Mouse (Mus musculus) testis, adult 2 months (tissue): ENCODE measurements around the gene Rb1. TPM values are rescaled to one million over a fixed set of nuclear protein-coding genes. Genes with fewer than 3 reads are reported as not detected.

Experiments
- H3K27ac ChIP-seq: fragments of 200-500 bp; 2 replicates; pipeline ENCODE4 v1.5.1; 2012; ENCODE audit warnings: low read depth, low read length; ENCODE audit not compliant: control insufficient read depth, insufficient read depth
- H3K27me3 ChIP-seq: fragments of 200-500 bp; 2 replicates; pipeline ENCODE4 v1.6.1; 2012; ENCODE audit warnings: mild to moderate bottlenecking, low read length, moderate library complexity; ENCODE audit not compliant: control insufficient read depth, insufficient read depth
- H3K36me3 ChIP-seq: fragments of 200-500 bp; 2 replicates; pipeline ENCODE4 v1.6.1; 2012; ENCODE audit warnings: mild to moderate bottlenecking, low read length; ENCODE audit not compliant: control insufficient read depth, insufficient read depth
- H3K4me1 ChIP-seq: fragments of 200-500 bp; 2 replicates; pipeline ENCODE4 v1.6.1; 2012; ENCODE audit warnings: low read length; ENCODE audit not compliant: control insufficient read depth, insufficient read depth
- H3K4me3 ChIP-seq: fragments of 200-500 bp; 2 replicates; pipeline ENCODE4 v1.5.1; 2012; ENCODE audit warnings: low read depth, mild to moderate bottlenecking, low read length, moderate library complexity, mixed read lengths; ENCODE audit not compliant: control insufficient read depth
- CTCF ChIP-seq: fragments of 200-500 bp; IDR thresholded peaks from 2 replicates; pipeline ENCODE4 v1.5.1; 2012; ENCODE audit warnings: low read depth, mild to moderate bottlenecking, inconsistent platforms, low read length, moderate library complexity; ENCODE audit not compliant: control insufficient read depth, insufficient read depth, insufficient replicate concordance
- POLR2A ChIP-seq: fragments of 200-500 bp; IDR thresholded peaks from 2 replicates; pipeline ENCODE4 v1.6.1; 2012; ENCODE audit warnings: low read depth, mild to moderate bottlenecking, inconsistent platforms, low read length, moderate library complexity; ENCODE audit not compliant: control insufficient read depth
- polyA plus RNA-seq: library from polyadenylated mRNA; depleted of rRNA; stranded (reverse); fragments of >200 nt; gene quantifications from 2 replicates; pipeline ENCODE4 v1.2.3, GENCODE M21; 2012

Rb1 gene
- polyA plus RNA-seq, 1 experiment = 6.4 TPM

DNA sequence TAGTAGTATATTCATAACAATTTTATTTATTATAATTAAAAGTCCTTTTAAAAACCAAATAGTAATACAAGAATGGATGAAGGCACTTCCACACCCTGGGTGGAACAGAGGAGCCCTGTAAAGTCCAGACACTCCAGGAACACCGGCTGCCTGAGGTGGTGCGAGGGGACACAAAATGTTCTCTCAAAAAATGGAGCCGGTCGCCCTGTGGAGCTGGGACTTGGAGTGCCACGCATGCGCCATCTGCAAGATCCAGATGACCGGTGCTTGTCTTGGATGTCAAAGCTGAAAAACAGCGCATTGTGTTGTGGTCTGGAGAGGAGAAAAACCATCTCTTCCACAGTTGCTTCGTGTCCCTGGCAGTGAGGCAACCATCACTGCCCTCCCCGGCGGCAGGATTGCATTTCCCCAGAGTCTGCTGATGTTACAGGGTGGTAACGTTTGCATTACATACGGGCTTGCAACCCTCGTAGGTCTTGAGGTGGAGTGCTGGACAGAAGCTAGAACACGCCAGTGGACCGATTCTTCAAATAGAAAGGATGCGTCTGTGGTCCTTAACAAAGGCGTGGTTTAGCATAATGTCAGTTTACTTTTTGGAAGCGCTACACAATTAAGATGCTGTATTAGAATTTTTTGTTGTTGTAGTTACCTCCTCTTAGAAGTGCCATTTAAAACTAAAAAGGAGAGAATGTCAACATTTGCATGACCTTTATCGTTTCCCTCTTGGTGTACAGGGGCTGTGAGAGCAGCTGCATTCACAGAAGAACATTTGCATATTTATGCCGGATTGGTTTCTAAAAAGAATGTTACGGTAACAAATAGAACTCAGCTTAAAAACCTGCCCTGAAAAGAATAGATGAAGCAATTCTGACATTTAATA, 9.5 kb upstream of the Rb1 start:
- H3K27ac ChIP-seq = no peak overlapping the region

DNA sequence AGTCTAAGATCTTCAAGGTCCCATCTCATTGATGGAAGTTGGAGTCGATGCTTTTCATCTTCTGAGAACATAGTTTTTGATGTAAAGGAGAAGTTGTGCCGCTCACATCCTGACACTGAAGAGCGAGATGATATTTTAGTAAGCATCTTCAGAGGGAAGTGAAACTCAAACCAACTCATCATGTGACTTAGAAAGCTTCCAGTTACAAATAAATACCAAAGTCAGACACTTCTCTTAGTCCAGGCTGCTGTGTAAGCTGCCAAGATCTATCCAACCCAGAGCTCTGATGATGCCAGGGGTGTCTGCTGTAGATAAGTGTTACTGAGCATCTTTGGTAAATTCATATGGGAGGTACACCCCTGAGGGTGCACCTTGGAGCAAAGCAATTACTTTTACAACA, 8.3 kb upstream of the Rb1 start:
- Histone ChIP-seq H3K27ac (no peak overlapping the region), H3K36me3 (no peaks in the 10 kb centered on the region), H3K4me3 (no peak overlapping the region), H3K27me3 (no peaks in the 10 kb centered on the region), H3K4me1 (no peaks in the 10 kb centered on the region; the same call in 1 of the 2 replicates)
- no peak for TF ChIP-seq POLR2A
- TF ChIP-seq CTCF = no peak

More for the DNA sequence above, 9.5 kb upstream of the Rb1 start:
- no peaks in the 10 kb centered on the region for H3K36me3 ChIP-seq
- H3K4me1 ChIP-seq = peaks cover 3% of the 10 kb centered on the region
- no peak for TF ChIP-seq POLR2A
- TF ChIP-seq CTCF = no peak
- no peaks in the 10 kb centered on the region for H3K27me3 ChIP-seq
- H3K4me3 ChIP-seq = no peak overlapping the region

DNA sequence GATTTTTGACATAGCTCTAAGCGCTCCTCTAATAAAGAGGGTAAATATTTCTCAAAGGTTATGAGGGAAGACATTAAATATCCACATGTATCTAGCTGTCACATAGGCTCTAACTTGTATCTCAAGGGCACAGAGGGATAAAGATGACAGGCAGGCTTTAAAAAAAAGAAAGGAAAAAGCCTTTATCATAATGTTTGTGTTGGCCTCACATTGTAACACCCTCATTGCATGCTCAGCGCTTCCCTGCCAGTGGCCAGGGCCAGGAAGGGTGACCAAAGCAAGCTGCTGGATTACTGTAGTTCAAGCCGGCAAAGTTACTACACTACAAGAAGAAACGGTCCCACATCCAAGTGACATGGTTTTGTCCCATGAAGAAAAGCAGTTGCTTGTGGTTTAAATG, 5.8 kb upstream of the Rb1 start:
- Histone ChIP-seq H3K4me1 (peaks cover 5% of the 10 kb centered on the region), H3K4me3 (no peak overlapping the region), H3K27ac (no peak overlapping the region), H3K36me3 (no peaks in the 10 kb centered on the region), H3K27me3 (no peaks in the 10 kb centered on the region)
- TF ChIP-seq POLR2A = no peak
- no peak for TF ChIP-seq CTCF

DNA sequence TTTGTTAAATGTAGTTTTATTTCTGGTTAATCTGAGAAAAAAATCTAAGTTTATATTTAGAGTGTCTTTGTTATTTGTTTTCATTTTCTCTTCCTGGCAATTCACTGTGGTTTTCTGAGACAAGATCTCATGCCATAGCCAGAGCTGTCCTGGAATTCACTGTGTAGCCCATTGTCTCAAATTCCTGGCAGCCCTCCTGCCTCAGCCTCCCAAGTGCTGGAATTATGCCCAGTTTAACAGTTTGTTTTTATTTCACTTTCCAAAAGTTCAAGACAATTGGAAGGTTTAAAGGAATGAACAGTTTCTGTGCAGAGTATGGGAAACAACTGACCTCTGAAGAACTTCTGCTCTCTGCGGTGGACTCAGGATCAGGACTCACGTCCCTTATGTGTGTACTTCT, 4.2 kb upstream of the Rb1 start:
- Histone ChIP-seq H3K27me3 (no peaks in the 10 kb centered on the region), H3K4me1 (peaks cover 7% of the 10 kb centered on the region), H3K36me3 (no peaks in the 10 kb centered on the region), H3K4me3 (no peak overlapping the region), H3K27ac (no peak overlapping the region)
- TF ChIP-seq POLR2A (no peak), CTCF (no peak)

- Histone ChIP-seq H3K27me3 (no peaks in the 10 kb centered on the region), H3K36me3 (no peaks in the 10 kb centered on the region), H3K27ac (peak overlapping the region; percentile 95), H3K4me3 (peak overlapping the region; percentile 96), H3K4me1 (peaks cover 7% of the 10 kb centered on the region)
- no peak for TF ChIP-seq POLR2A
- TF ChIP-seq CTCF = no peak
Observed at GRCm38 (mm10) chr14:73326511-73326910, 889 bp upstream of the Rb1 start.

GRCm38 (mm10) chr14:73324634-73325455, 777 bp downstream of the Rb1 start:
- no peak for TF ChIP-seq CTCF
- no peak for TF ChIP-seq POLR2A
- no peaks in the 10 kb centered on the region for H3K27me3 ChIP-seq
- peak overlapping the region; percentile 85 for H3K27ac ChIP-seq

GRCm38 (mm10) chr14:73323965-73324364, 1.7 kb downstream of the Rb1 start:
- Histone ChIP-seq H3K36me3 (no peaks in the 10 kb centered on the region), H3K4me1 (peaks cover 7% of the 10 kb centered on the region), H3K27me3 (no peaks in the 10 kb centered on the region), H3K4me3 (no peak overlapping the region), H3K27ac (no peak overlapping the region)
- no peak for TF ChIP-seq CTCF
- TF ChIP-seq POLR2A = no peak

More at GRCm38 (mm10) chr14:73324634-73325455, 777 bp downstream of the Rb1 start:
- Histone ChIP-seq H3K4me1 (peaks cover 7% of the 10 kb centered on the region), H3K4me3 (peak overlapping the region; percentile 96), H3K36me3 (no peaks in the 10 kb centered on the region)
